Mouse (Mus musculus) neural tube, embryonic 12.5 days (tissue): ENCODE measurements around the gene Mansc4. TPM values are rescaled to one million over a fixed set of nuclear protein-coding genes. Genes with fewer than 3 reads are reported as not detected.
A peak's percentile ranks its signal among the peaks of the same experiment; 100 is the strongest.

Experiments
- ATAC-seq: fragments of 200-750 bp; cut with Nextera tagmentation; 2 replicates; pipeline ENCODE4 v1.8.0; 2017; ENCODE audit warnings: low read depth, mild to moderate bottlenecking, moderate TSS enrichment, moderate library complexity; ENCODE audit not compliant: low FRiP score
- H3K27ac ChIP-seq: fragments of 300-500 bp; sonication (generic); 2 replicates; pipeline ENCODE4 v1.5.1; 2016
- H3K27me3 ChIP-seq: fragments of 300-500 bp; sonication (generic); replicated peaks from 2 replicates; pipeline ENCODE4 v1.6.1; 2016; ENCODE audit warnings: mild to moderate bottlenecking
- H3K36me3 ChIP-seq: fragments of 300-500 bp; sonication (generic); 2 replicates; pipeline ENCODE4 v1.6.1; 2016; ENCODE audit warnings: mild to moderate bottlenecking
- H3K4me1 ChIP-seq: fragments of 300-500 bp; sonication (generic); 2 replicates; pipeline ENCODE4 v1.6.1; 2016
- H3K4me2 ChIP-seq: fragments of 300-500 bp; sonication (generic); replicated peaks from 2 replicates; pipeline ENCODE4 v1.6.1; 2016; ENCODE audit warnings: mild to moderate bottlenecking
- H3K4me3 ChIP-seq: fragments of 300-500 bp; sonication (generic); 2 replicates; pipeline ENCODE4 v1.5.1; 2016
- H3K9ac ChIP-seq: fragments of 300-500 bp; sonication (generic); 2 replicates; pipeline ENCODE4 v1.6.1; 2016; ENCODE audit warnings: mild to moderate bottlenecking
- H3K9me3 ChIP-seq: fragments of 300-500 bp; sonication (generic); 2 replicates; pipeline ENCODE4 v1.6.1; 2016; ENCODE audit warnings: mild to moderate bottlenecking
- WGBS: fragments of 180-500 bp; shearing (Covaris S2); methylation state at CpG from one replicate; pipeline ENCODE4 v1.1.7; 2016; 5-methylcytosine and 5-hydroxymethylcytosine counted together
- polyA plus RNA-seq: library from polyadenylated mRNA; unstranded; fragments of >200 nt; fragmentation: Nextera tagmentation; extraction: Ambion mirVana; gene quantifications from 2 replicates; pipeline ENCODE4 v1.2.1, GENCODE M21; 2016

Mansc4 gene
- polyA plus RNA-seq, 1 experiment from 2014 or later, result 0.51 TPM

- ATAC-seq, result no peak
- Histone ChIP-seq H3K27me3 (no peaks in the 10 kb centered on the region), H3K36me3 (peaks cover 5% of the 10 kb centered on the region; the same call in 1 of the 2 replicates), H3K4me2 (no peak overlapping the region), H3K9ac (no peak overlapping the region), H3K9me3 (no peaks in the 10 kb centered on the region), H3K27ac (no peak overlapping the region), H3K4me1 (peaks cover 12% of the 10 kb centered on the region; the same call in 1 of the 2 replicates), H3K4me3 (no peak overlapping the region)
- 83% methylated on average over 3 of the region's 3 CpGs for WGBS
Observed at GRCm38 (mm10) chr6:147096934-147097333, 10.1 kb upstream of the Mansc4 start.

- ATAC-seq, result no peak
- no peak overlapping the region for H3K4me2 ChIP-seq
- no peak overlapping the region for H3K27ac ChIP-seq
- 97% methylated on average over 4 of the region's 4 CpGs for WGBS
- no peak overlapping the region for H3K4me3 ChIP-seq
- peaks cover 14% of the 10 kb centered on the region; the same call in 1 of the 2 replicates for H3K4me1 ChIP-seq
- H3K27me3 ChIP-seq, result no peaks in the 10 kb centered on the region
- peaks cover 5% of the 10 kb centered on the region; the same call in 1 of the 2 replicates for H3K36me3 ChIP-seq
- no peak overlapping the region for H3K9ac ChIP-seq
- no peaks in the 10 kb centered on the region for H3K9me3 ChIP-seq
Observed at GRCm38 (mm10) chr6:147096109-147096508, 9.3 kb upstream of the Mansc4 start.

- no peaks in the 10 kb centered on the region for H3K9me3 ChIP-seq
- no peak for ATAC-seq
- peaks cover 14% of the 10 kb centered on the region; the same call in 1 of the 2 replicates for H3K4me1 ChIP-seq
- no peaks in the 10 kb centered on the region for H3K27me3 ChIP-seq
- no peak overlapping the region for H3K4me3 ChIP-seq
- WGBS, result 81% methylated on average over 7 of the region's 7 CpGs
- H3K27ac ChIP-seq, result no peak overlapping the region
- peaks cover 5% of the 10 kb centered on the region; the same call in 1 of the 2 replicates for H3K36me3 ChIP-seq
- no peak overlapping the region for H3K9ac ChIP-seq
- no peak overlapping the region for H3K4me2 ChIP-seq
Observed at GRCm38 (mm10) chr6:147094771-147095170, 7.9 kb upstream of the Mansc4 start.

- peaks cover 5% of the 10 kb centered on the region; the same call in 1 of the 2 replicates for H3K36me3 ChIP-seq
- peak; percentile 3; the same call in 1 of the 2 replicates for ATAC-seq
- WGBS, result 2% methylated on average over 15 of the region's 15 CpGs
- peak overlapping the region; percentile 83 for H3K9ac ChIP-seq
- H3K27ac ChIP-seq, result peak overlapping the region; percentile 66; the same call in 1 of the 2 replicates
- no peaks in the 10 kb centered on the region for H3K27me3 ChIP-seq
- peaks cover 15% of the 10 kb centered on the region; the same call in 1 of the 2 replicates for H3K4me1 ChIP-seq
- H3K4me2 ChIP-seq, result peak overlapping the region; percentile 81
- no peaks in the 10 kb centered on the region for H3K9me3 ChIP-seq
- peak overlapping the region; percentile 74 for H3K4me3 ChIP-seq
Observed at GRCm38 (mm10) chr6:147092136-147092535, 5.3 kb upstream of the Mansc4 start.

- Histone ChIP-seq H3K36me3 (peaks cover 5% of the 10 kb centered on the region; the same call in 1 of the 2 replicates), H3K9ac (peak within 1 kb of the TSS; percentile 83), H3K27me3 (no peaks in the 10 kb centered on the region), H3K27ac (peak within 1 kb of the TSS; percentile 66), H3K4me2 (peak within 1 kb of the TSS; percentile 81), H3K4me3 (peak within 1 kb of the TSS; percentile 74), H3K9me3 (no peaks in the 10 kb centered on the region), H3K4me1 (peaks cover 22% of the 10 kb centered on the region)
- under 1% methylated on average over 99 of the region's 99 CpGs for whole genome bisulfite sequencing
- ATAC-seq, result peak; percentile 91
Observed at GRCm38 (mm10) chr6:147091136-147092120, 4.6 kb upstream of the Mansc4 start, which contains the start of gene Klhl42. Klhl42 (plus strand) TSS chr6:147091379.

GRCm38 (mm10) chr6:147090191-147090590 lies 3.4 kb upstream of the Mansc4 start:
- Histone ChIP-seq H3K9ac (no peak overlapping the region), H3K36me3 (no peaks in the 10 kb centered on the region), H3K27ac (no peak overlapping the region), H3K4me1 (peaks cover 23% of the 10 kb centered on the region), H3K27me3 (no peaks in the 10 kb centered on the region), H3K4me3 (no peak overlapping the region), H3K4me2 (peak overlapping the region; percentile 81), H3K9me3 (no peaks in the 10 kb centered on the region)
- no peak for ATAC-seq
- 77% methylated on average over 5 of the region's 5 CpGs for WGBS

- H3K9ac ChIP-seq, result no peak overlapping the region
- H3K4me2 ChIP-seq, result no peak overlapping the region
- no peaks in the 10 kb centered on the region for H3K9me3 ChIP-seq
- H3K36me3 ChIP-seq, result no peaks in the 10 kb centered on the region
- H3K4me3 ChIP-seq, result no peak overlapping the region
- peaks cover 19% of the 10 kb centered on the region for H3K4me1 ChIP-seq
- no peaks in the 10 kb centered on the region for H3K27me3 ChIP-seq
- ATAC-seq, result no peak
- WGBS, result 82% methylated on average over 3 of the region's 3 CpGs
- H3K27ac ChIP-seq, result no peak overlapping the region
Observed at GRCm38 (mm10) chr6:147088517-147088916, 1.7 kb upstream of the Mansc4 start.

- Histone ChIP-seq H3K27me3 (no peaks in the 10 kb centered on the region), H3K4me1 (peaks cover 19% of the 10 kb centered on the region), H3K9me3 (no peaks in the 10 kb centered on the region), H3K27ac (no peak overlapping the region), H3K9ac (no peak overlapping the region), H3K4me2 (no peak overlapping the region), H3K36me3 (no peaks in the 10 kb centered on the region), H3K4me3 (no peak overlapping the region)
- WGBS, result 49% methylated on average over 7 of the region's 7 CpGs
- no peak for ATAC-seq
Observed at GRCm38 (mm10) chr6:147087736-147088135, 904 bp upstream of the Mansc4 start.

GRCm38 (mm10) chr6:147085398-147086040 lies 1.3 kb downstream of the Mansc4 start:
- no peak overlapping the region for H3K4me2 ChIP-seq
- ATAC-seq, result no peak
- no peak overlapping the region for H3K27ac ChIP-seq
- H3K4me1 ChIP-seq, result peaks cover 9% of the 10 kb centered on the region
- no peaks in the 10 kb centered on the region for H3K36me3 ChIP-seq
- no peaks in the 10 kb centered on the region for H3K9me3 ChIP-seq
- H3K4me3 ChIP-seq, result no peak overlapping the region
- no peaks in the 10 kb centered on the region for H3K27me3 ChIP-seq
- 66% methylated on average over 7 of the region's 7 CpGs for WGBS
- H3K9ac ChIP-seq, result no peak overlapping the region

GRCm38 (mm10) chr6:147079919-147080318 lies 6.9 kb downstream of the Mansc4 start:
- no peak overlapping the region for H3K4me2 ChIP-seq
- no peak overlapping the region for H3K4me3 ChIP-seq
- no peaks in the 10 kb centered on the region for H3K9me3 ChIP-seq
- no peak overlapping the region for H3K9ac ChIP-seq
- H3K4me1 ChIP-seq, result no peaks in the 10 kb centered on the region
- H3K27ac ChIP-seq, result no peak overlapping the region
- H3K27me3 ChIP-seq, result no peaks in the 10 kb centered on the region
- no peak for ATAC-seq
- 92% methylated on average over 10 of the region's 10 CpGs for WGBS
- H3K36me3 ChIP-seq, result no peaks in the 10 kb centered on the region

GRCm38 (mm10) chr6:147076878-147077277 lies 10.0 kb downstream of the Mansc4 start:
- WGBS, result 76% methylated on average over 8 of the region's 8 CpGs
- Histone ChIP-seq H3K4me1 (no peaks in the 10 kb centered on the region), H3K4me2 (no peak overlapping the region), H3K9me3 (no peaks in the 10 kb centered on the region), H3K4me3 (no peak overlapping the region), H3K36me3 (peaks cover 12% of the 10 kb centered on the region), H3K27me3 (no peaks in the 10 kb centered on the region), H3K9ac (no peak overlapping the region), H3K27ac (no peak overlapping the region)
- ATAC-seq, result no peak

GRCm38 (mm10) chr6:147075808-147076387 lies 10.9 kb downstream of the Mansc4 start:
- Histone ChIP-seq H3K4me3 (no peak overlapping the region), H3K4me2 (no peak overlapping the region), H3K27ac (no peak overlapping the region), H3K9ac (no peak overlapping the region), H3K36me3 (peaks cover 22% of the 10 kb centered on the region), H3K27me3 (no peaks in the 10 kb centered on the region), H3K9me3 (no peaks in the 10 kb centered on the region), H3K4me1 (no peaks in the 10 kb centered on the region)
- ATAC-seq, result no peak; the same call in 1 of the 2 replicates
- WGBS, result 53% methylated on average over 5 of the region's 5 CpGs
